In genomic region chr14:39473771-39474211, GRCm38 (mm10) we compare ENCODE assay signal across 10 mouse cellular contexts. TPM values are rescaled to one million over a fixed set of nuclear protein-coding genes. Genes with fewer than 3 reads are reported as not detected.
DNase-seq lines count a peak whose midpoint lies in the region; ATAC-seq and TF ChIP-seq lines count a peak whose summit lies in the region.
"Had no signal": no experiment of that assay in that cellular context is flagged by ENCODE, and none has a peak within 500 bp of the region (broad histone marks: within the 10 kb centered on the region; RNA-seq: fewer than 3 reads in every experiment).

No protein-coding gene starts in this region.

- H3K79me2 ChIP-seq in heart, adult 2 months (replicated peaks; ENCODE audit: control insufficient read depth, insufficient read depth, low read length): no peaks in the 10 kb centered on the region

- H3K9me3 ChIP-seq in heart, embryonic 16.5 days (replicated peaks; ENCODE audit: control insufficient read depth, low read length): no peaks in the 10 kb centered on the region
- no peaks in the 10 kb centered on the region for H3K9me3 ChIP-seq in hindbrain, embryonic 12.5 days (replicated peaks)
- no peaks in the 10 kb centered on the region for H3K9me3 ChIP-seq in limb, embryonic 12.5 days

- H3K4me2 ChIP-seq in heart, embryonic 16.5 days (ENCODE audit: low read depth, low read length): peak overlapping the region; percentile 69
- peak overlapping the region; percentile 87 for H3K4me2 ChIP-seq in hindbrain, embryonic 12.5 days (replicated peaks)
- peak overlapping the region; percentile 73 for H3K4me2 ChIP-seq in limb, embryonic 12.5 days

- no peak overlapping the region for H3K27ac ChIP-seq in heart, embryonic 16.5 days (ENCODE audit: low read length)
- peak overlapping the region; percentile 93 for H3K27ac ChIP-seq in hindbrain, embryonic 12.5 days
- no peak overlapping the region for H3K27ac ChIP-seq in limb, embryonic 12.5 days
- no peak overlapping the region for H3K27ac ChIP-seq in heart, adult 2 months

- no peak overlapping the region for H3K9ac ChIP-seq in heart, embryonic 16.5 days (ENCODE audit: low read length)
- peak overlapping the region; percentile 78 for H3K9ac ChIP-seq in hindbrain, embryonic 12.5 days
- H3K9ac ChIP-seq in limb, embryonic 12.5 days (replicated peaks): no peak overlapping the region
- H3K9ac ChIP-seq in heart, adult 2 months (ENCODE audit: low read depth, low read length): no peak overlapping the region

- H3K27me3 ChIP-seq in heart, embryonic 16.5 days (ENCODE audit: control insufficient read depth, insufficient read depth, low read length): peaks cover 69% of the 10 kb centered on the region
- H3K27me3 ChIP-seq in hindbrain, embryonic 12.5 days: peaks cover 50% of the 10 kb centered on the region
- H3K27me3 ChIP-seq in limb, embryonic 12.5 days: peaks cover 70% of the 10 kb centered on the region
- H3K27me3 ChIP-seq in heart, adult 2 months (ENCODE audit: control insufficient read depth, insufficient read depth, low read length): peaks cover 8% of the 10 kb centered on the region

- no peak for TF ChIP-seq CTCF in heart, adult 2 months (IDR thresholded peaks at IDR 0.05)

- TF ChIP-seq EP300 in heart, adult 2 months (IDR thresholded peaks at IDR 0.05; ENCODE audit: insufficient read depth, low read depth, low read length): no peak

- WGBS in heart, embryonic 16.5 days: 3% methylated on average over 27 of the region's 27 CpGs
- WGBS in hindbrain, embryonic 12.5 days: under 1% methylated on average over 27 of the region's 27 CpGs
- 3% methylated on average over 27 of the region's 27 CpGs for WGBS in limb, embryonic 12.5 days
- WGBS in heart, adult 2 months: 4% methylated on average over 27 of the region's 27 CpGs

- ATAC-seq in heart, embryonic 16.5 days (replicated peaks; ENCODE audit: extremely low read depth, insufficient read depth, low FRiP score): no peak
- peak; percentile 52 for ATAC-seq in hindbrain, embryonic 12.5 days (ENCODE audit: low FRiP score)
- no peak for ATAC-seq in limb, embryonic 12.5 days (ENCODE audit: insufficient number of reproducible peaks, insufficient read depth, low FRiP score, low TSS enrichment, low read depth)

- TF ChIP-seq POLR2A in heart, adult 2 months (IDR thresholded peaks at IDR 0.05; ENCODE audit: insufficient read depth, low read depth, low read length): no peak

- DNase-seq in heart, adult 8-10 months (ENCODE audit: low spot score): no peak
- peak; percentile 72 to 77 for DNase-seq in cerebellum, postnatal 25 days
- peak; percentile 49 to 60 for DNase-seq in right cerebral cortex, postnatal 36 days (ENCODE audit: low spot score in 2 of 2)
- DNase-seq in kidney, postnatal 14 days: no peak
- no peak for DNase-seq in heart, adult 2 months

- H3K4me3 ChIP-seq in heart, embryonic 16.5 days (ENCODE audit: low read length): peak overlapping the region; percentile 51
- H3K4me3 ChIP-seq in hindbrain, embryonic 12.5 days: peak overlapping the region; percentile 69
- peak overlapping the region; percentile 50 for H3K4me3 ChIP-seq in limb, embryonic 12.5 days (replicated peaks)
- H3K4me3 ChIP-seq in heart, adult 2 months: no peak overlapping the region

- no peaks in the 10 kb centered on the region for H3K36me3 ChIP-seq in heart, embryonic 16.5 days (ENCODE audit: control insufficient read depth, insufficient read depth)
- H3K36me3 ChIP-seq in hindbrain, embryonic 12.5 days: no peaks in the 10 kb centered on the region
- no peaks in the 10 kb centered on the region for H3K36me3 ChIP-seq in limb, embryonic 12.5 days
- no peaks in the 10 kb centered on the region for H3K36me3 ChIP-seq in heart, adult 2 months (ENCODE audit: control insufficient read depth, insufficient read depth, low read length)
- H3K36me3 ChIP-seq: G1E had no signal

- peaks cover 2% of the 10 kb centered on the region; the same call in 1 of the 2 replicates for H3K4me1 ChIP-seq in heart, embryonic 16.5 days (ENCODE audit: control insufficient read depth, insufficient read depth, low read length)
- H3K4me1 ChIP-seq in hindbrain, embryonic 12.5 days: 0 out of 2 replicates have a peak, but pooled peaks cover 10% of the 10 kb centered on the region
- H3K4me1 ChIP-seq in limb, embryonic 12.5 days (replicated peaks): peaks cover 9% of the 10 kb centered on the region
- H3K4me1 ChIP-seq in heart, adult 2 months (ENCODE audit: control insufficient read depth, insufficient read depth, low read length): no peaks in the 10 kb centered on the region

- intact Hi-C loops in heart, adult 2 months (cut with DNase I): no loop called here

RNA-seq across cellular contexts. Expression of gene Nrg3, which starts 0.9 kb away (rescaled TPM):
- not detected in 2 replicates for polyA plus RNA-seq in heart, embryonic 16.5 days (2015; fragmentation: Nextera tagmentation; extraction: Ambion mirVana)
- not detected for total RNA-seq in heart, adult 8-10 months (2022)
- 4.6 and 5.4 TPM in 2 replicates for polyA plus RNA-seq in hindbrain, embryonic 12.5 days (2016; fragmentation: Nextera tagmentation; extraction: Ambion mirVana)
- 0.08 and 0.14 TPM in 2 replicates for polyA plus RNA-seq in limb, embryonic 12.5 days (2016; fragmentation: Nextera tagmentation; extraction: Ambion mirVana)
- total RNA-seq in heart, adult 2 months (2021): not detected
- 0.04 TPM in 1 of 2 replicates, not detected in the other for polyA plus RNA-seq in heart, adult 2 months (2012; rRNA removed)
- total RNA-seq: hematopoietic stem cell, adult 5-6 weeks had no signal
- polyA plus RNA-seq: G1E had no signal

Comparison
In these comparisons a context has a peak if more than half of its experiments do, and no peak if none do; other contexts are left out.
1. DNase-seq: peak in cerebellum, postnatal 25 days (2 of 2) and right cerebral cortex, postnatal 36 days (2 of 2); none in heart, adult 8-10 months (single experiment), kidney, postnatal 14 days (single experiment) and heart, adult 2 months (0 of 2).
2. Peak in every context shown above with its lines, with median percentiles within 50 percentile points of each other: H3K4me2 ChIP-seq.